Mouse (Mus musculus): Measurements from ENCODE around the gene Il1a. TPM values are rescaled to one million over a fixed set of nuclear protein-coding genes. Genes with fewer than 3 reads are reported as not detected.

Il1a gene
- polyA plus RNA-seq, 1 experiment: not detected

- Histone ChIP-seq H3K27ac (ENCODE audit: insufficient read depth, low read depth, low read length) (no peak overlapping the region), H3K4me3 (ENCODE audit: insufficient read depth, low read depth, low read length) (no peak overlapping the region), H3K4me1 (ENCODE audit: control insufficient read depth, insufficient read depth, low read length) (no peaks in the 10 kb centered on the region)
- TF ChIP-seq CTCF (IDR thresholded peaks at IDR 0.05; ENCODE audit: insufficient read depth, low read depth, low read length) (no peak), POLR2A (IDR thresholded peaks at IDR 0.05; ENCODE audit: insufficient read depth, low read depth, low read length) (no peak)
- WGBS: 88% methylated on average over 4 of the region's 4 CpGs
Measured at GRCm38 (mm10) chr2:129315831-129316230, 6.1 kb upstream of the Il1a start.

GRCm38 (mm10) chr2:129314880-129315279, 5.1 kb upstream of the Il1a start:
- H3K4me1 ChIP-seq (ENCODE audit: control insufficient read depth, insufficient read depth, low read length): no peaks in the 10 kb centered on the region
- no peak overlapping the region for H3K27ac ChIP-seq (ENCODE audit: insufficient read depth, low read depth, low read length)
- 81% methylated on average over 6 of the region's 6 CpGs for WGBS
- TF ChIP-seq POLR2A (IDR thresholded peaks at IDR 0.05; ENCODE audit: insufficient read depth, low read depth, low read length): no peak
- no peak for TF ChIP-seq CTCF (IDR thresholded peaks at IDR 0.05; ENCODE audit: insufficient read depth, low read depth, low read length)
- H3K4me3 ChIP-seq (ENCODE audit: insufficient read depth, low read depth, low read length): no peak overlapping the region

- Histone ChIP-seq H3K4me3 (ENCODE audit: insufficient read depth, low read depth, low read length) (no peak overlapping the region), H3K4me1 (ENCODE audit: control insufficient read depth, insufficient read depth, low read length) (no peaks in the 10 kb centered on the region), H3K27ac (ENCODE audit: insufficient read depth, low read depth, low read length) (no peak overlapping the region)
- WGBS: 93% methylated on average over 1 of the region's 1 CpGs
- TF ChIP-seq CTCF (IDR thresholded peaks at IDR 0.05; ENCODE audit: insufficient read depth, low read depth, low read length) (no peak), POLR2A (IDR thresholded peaks at IDR 0.05; ENCODE audit: insufficient read depth, low read depth, low read length) (no peak)
Measured at GRCm38 (mm10) chr2:129313934-129314333, 4.2 kb upstream of the Il1a start.

DNA sequence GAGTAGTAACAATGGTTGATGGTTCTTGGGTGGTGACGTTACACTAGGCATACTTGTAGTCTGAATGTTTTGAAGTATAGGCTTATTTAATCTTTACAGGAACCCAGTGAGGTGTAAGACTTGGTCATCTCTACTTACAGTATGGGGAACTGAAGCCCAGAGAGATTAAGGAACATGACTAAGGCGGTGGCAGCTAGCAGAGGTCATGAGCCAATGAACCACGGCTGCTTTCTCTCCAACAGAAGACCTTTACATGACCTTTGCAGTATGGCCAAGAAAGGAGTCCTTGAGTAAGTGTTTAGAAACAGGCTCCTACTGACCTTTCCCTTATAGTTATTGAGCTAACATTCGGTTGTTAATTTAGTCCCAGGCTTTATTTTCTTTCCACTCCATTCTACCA, 3.8 kb downstream of the Il1a start:
- WGBS: 76% methylated on average over 4 of the region's 4 CpGs
- TF ChIP-seq CTCF (IDR thresholded peaks at IDR 0.05; ENCODE audit: insufficient read depth, low read depth, low read length) (no peak), POLR2A (IDR thresholded peaks at IDR 0.05; ENCODE audit: insufficient read depth, low read depth, low read length) (no peak)
- Histone ChIP-seq H3K4me3 (ENCODE audit: insufficient read depth, low read depth, low read length) (no peak overlapping the region), H3K4me1 (ENCODE audit: control insufficient read depth, insufficient read depth, low read length) (no peaks in the 10 kb centered on the region), H3K27ac (ENCODE audit: insufficient read depth, low read depth, low read length) (no peak overlapping the region)

GRCm38 (mm10) chr2:129297589-129297982, 12.2 kb downstream of the Il1a start:
- 2% methylated on average over 10 of the region's 10 CpGs for WGBS
- no peak for TF ChIP-seq CTCF (IDR thresholded peaks at IDR 0.05; ENCODE audit: insufficient read depth, low read depth, low read length)
- TF ChIP-seq POLR2A (IDR thresholded peaks at IDR 0.05; ENCODE audit: insufficient read depth, low read depth, low read length): no peak
- H3K4me3 ChIP-seq (ENCODE audit: insufficient read depth, low read depth, low read length): peak overlapping the region; percentile 67
- H3K4me1 ChIP-seq (ENCODE audit: control insufficient read depth, insufficient read depth, low read length): peaks cover 5% of the 10 kb centered on the region; the same call in 1 of the 2 replicates
- H3K27ac ChIP-seq (ENCODE audit: insufficient read depth, low read depth, low read length): peak overlapping the region; percentile 93

GRCm38 (mm10) chr2:129296671-129297588, 12.8 kb downstream of the Il1a start, which contains the start of gene Ckap2l:
TSS of gene Ckap2l (minus strand) at chr2:129297212.
- Histone ChIP-seq H3K4me1 (ENCODE audit: control insufficient read depth, insufficient read depth, low read length) (peaks cover 5% of the 10 kb centered on the region; the same call in 1 of the 2 replicates), H3K27ac (ENCODE audit: insufficient read depth, low read depth, low read length) (peak within 1 kb of the TSS; percentile 93), H3K4me3 (ENCODE audit: insufficient read depth, low read depth, low read length) (peak within 1 kb of the TSS; percentile 68)
- no peak for TF ChIP-seq CTCF (IDR thresholded peaks at IDR 0.05; ENCODE audit: insufficient read depth, low read depth, low read length)
- TF ChIP-seq POLR2A (IDR thresholded peaks at IDR 0.05; ENCODE audit: insufficient read depth, low read depth, low read length): peak; percentile 81
- under 1% methylated on average over 50 of the region's 50 CpGs for WGBS

DNA sequence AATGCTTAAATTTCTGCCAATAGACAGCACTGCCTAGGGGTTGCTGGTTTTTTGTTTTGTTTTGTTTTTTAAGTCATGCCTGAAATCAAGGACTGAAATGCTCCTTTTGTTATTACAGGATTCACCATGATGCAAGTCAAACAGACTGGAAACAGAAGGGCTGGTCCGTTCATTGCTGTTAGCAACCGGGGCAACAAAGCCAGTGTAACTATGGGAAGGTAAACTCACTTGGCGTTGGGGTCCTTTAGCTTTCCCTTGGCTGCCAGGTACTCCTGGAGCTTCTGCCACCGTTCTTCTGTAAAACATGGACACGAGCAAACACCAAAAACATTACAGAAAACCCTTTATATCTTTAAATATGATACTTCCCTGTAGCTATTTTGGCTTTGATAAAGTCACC, 13.7 kb downstream of the Il1a start:
- peaks cover 5% of the 10 kb centered on the region; the same call in 1 of the 2 replicates for H3K4me1 ChIP-seq (ENCODE audit: control insufficient read depth, insufficient read depth, low read length)
- H3K27ac ChIP-seq (ENCODE audit: insufficient read depth, low read depth, low read length): no peak overlapping the region
- TF ChIP-seq CTCF (IDR thresholded peaks at IDR 0.05; ENCODE audit: insufficient read depth, low read depth, low read length) (no peak), POLR2A (IDR thresholded peaks at IDR 0.05; ENCODE audit: insufficient read depth, low read depth, low read length) (no peak)
- H3K4me3 ChIP-seq (ENCODE audit: insufficient read depth, low read depth, low read length): no peak overlapping the region
- WGBS: 27% methylated on average over 5 of the region's 5 CpGs

- WGBS: 89% methylated on average over 5 of the region's 5 CpGs
- no peak overlapping the region for H3K4me3 ChIP-seq (ENCODE audit: insufficient read depth, low read depth, low read length)
- no peak for TF ChIP-seq POLR2A (IDR thresholded peaks at IDR 0.05; ENCODE audit: insufficient read depth, low read depth, low read length)
- no peak for TF ChIP-seq CTCF (IDR thresholded peaks at IDR 0.05; ENCODE audit: insufficient read depth, low read depth, low read length)
- peaks cover 5% of the 10 kb centered on the region; the same call in 1 of the 2 replicates for H3K4me1 ChIP-seq (ENCODE audit: control insufficient read depth, insufficient read depth, low read length)
- H3K27ac ChIP-seq (ENCODE audit: insufficient read depth, low read depth, low read length): no peak overlapping the region
Measured at GRCm38 (mm10) chr2:129295075-129295474, 14.7 kb downstream of the Il1a start.

- no peak overlapping the region for H3K4me3 ChIP-seq (ENCODE audit: insufficient read depth, low read depth, low read length)
- TF ChIP-seq CTCF (IDR thresholded peaks at IDR 0.05; ENCODE audit: insufficient read depth, low read depth, low read length): no peak
- TF ChIP-seq POLR2A (IDR thresholded peaks at IDR 0.05; ENCODE audit: insufficient read depth, low read depth, low read length): no peak
- 95% methylated on average over 5 of the region's 5 CpGs for WGBS
Measured at GRCm38 (mm10) chr2:129273823-129274222, 35.9 kb downstream of the Il1a start.

More at GRCm38 (mm10) chr2:129273823-129274222, 35.9 kb downstream of the Il1a start:
- H3K4me1 ChIP-seq (ENCODE audit: control insufficient read depth, insufficient read depth, low read length): no peaks in the 10 kb centered on the region
- H3K27ac ChIP-seq (ENCODE audit: insufficient read depth, low read depth, low read length): no peak overlapping the region

Measured in olfactory bulb, adult 2 months (tissue).